Mouse (Mus musculus) embryonic facial prominence, embryonic 14.5 days (tissue): ENCODE measurements around the gene Rpl3l. TPM values are rescaled to one million over a fixed set of nuclear protein-coding genes. Genes with fewer than 3 reads are reported as not detected.

ENCODE experiments used
- ATAC-seq: fragments of 200-750 bp; cut with Nextera tagmentation; 2 replicates; pipeline ENCODE4 v1.8.0; 2017; ENCODE audit warnings: low read depth, moderate number of reproducible peaks, moderate TSS enrichment
- DNase-seq: peaks from one replicate; pipeline ENCODE4 v3.0.0-alpha.2; 2015; ENCODE audit warnings: low spot score
- H3K27ac ChIP-seq: fragments of 300-500 bp; sonication (generic); replicated peaks from 2 replicates; pipeline ENCODE4 v1.5.1; 2014; ENCODE audit warnings: low read depth, mild to moderate bottlenecking, low read length, moderate library complexity
- H3K27me3 ChIP-seq: fragments of 300-500 bp; sonication (generic); replicated peaks from 2 replicates; pipeline ENCODE4 v1.6.1; 2014; ENCODE audit warnings: low read length; ENCODE audit not compliant: control insufficient read depth, insufficient read depth
- H3K36me3 ChIP-seq: fragments of 300-500 bp; sonication (generic); 2 replicates; pipeline ENCODE4 v1.6.1; 2014; ENCODE audit warnings: low read length, mixed read lengths; ENCODE audit not compliant: control insufficient read depth, insufficient read depth
- H3K4me1 ChIP-seq: fragments of 300-500 bp; sonication (generic); 2 replicates; pipeline ENCODE4 v1.6.1; 2014; ENCODE audit warnings: antibody characterized with exemption, low read length; ENCODE audit not compliant: control insufficient read depth, insufficient read depth
- H3K4me2 ChIP-seq: fragments of 300-500 bp; sonication (generic); 2 replicates; pipeline ENCODE4 v1.6.1; 2014; ENCODE audit warnings: low read depth, mild to moderate bottlenecking, low read length, moderate library complexity, mixed read lengths
- H3K4me3 ChIP-seq: fragments of 300-500 bp; sonication (generic); 2 replicates; pipeline ENCODE4 v1.5.1; 2014; ENCODE audit warnings: low read depth, mild to moderate bottlenecking, low read length
- H3K9ac ChIP-seq: fragments of 300-500 bp; sonication (generic); 2 replicates; pipeline ENCODE4 v1.6.1; 2014; ENCODE audit warnings: low read depth, mild to moderate bottlenecking, low read length, moderate library complexity, mixed read lengths
- H3K9me3 ChIP-seq: fragments of 300-500 bp; sonication (generic); 2 replicates; pipeline ENCODE4 v1.6.1; 2016; ENCODE audit warnings: low read length; ENCODE audit not compliant: control insufficient read depth
- WGBS: fragments of 180-500 bp; shearing (Covaris S2); extraction: QIAGEN DNeasy Blood & Tissue Kit; methylation state at CpG from one replicate; pipeline ENCODE4 v1.1.7; 2014; 5-methylcytosine and 5-hydroxymethylcytosine counted together
- polyA plus RNA-seq: library from polyadenylated mRNA; unstranded; fragments of >200 nt; fragmentation: Nextera tagmentation; extraction: Ambion mirVana; gene quantifications from 2 replicates; pipeline ENCODE4 v1.2.1, GENCODE M21; 2014

Rpl3l gene
- 0.39 TPM in 1 of 2 replicates, not detected in the other for polyA plus RNA-seq

GRCm38 (mm10) chr17:24727618-24728017, at the start of gene Rpl3l:
Gene Rpl3l, plus strand, starts transcription at chr17:24727820.
- 75% methylated on average over 2 of the region's 2 CpGs for WGBS

GRCm38 (mm10) chr17:24686514-24686913, 41.1 kb upstream of the Rpl3l start:
- DNase-seq (no peak), ATAC-seq (no peak)
- Histone ChIP-seq H3K4me2 (peak overlapping the region; percentile 15; the same call in 1 of the 2 replicates), H3K27ac (no peak overlapping the region), H3K9ac (no peak overlapping the region; the same call in 1 of the 2 replicates), H3K36me3 (peaks cover 13% of the 10 kb centered on the region), H3K9me3 (no peaks in the 10 kb centered on the region), H3K4me3 (0 out of 2 replicates have a peak overlapping the region, but pooled peaks have one; percentile 5), H3K4me1 (peaks cover 9% of the 10 kb centered on the region), H3K27me3 (peaks cover 40% of the 10 kb centered on the region)
- WGBS = 21% methylated on average over 15 of the region's 16 CpGs

More at GRCm38 (mm10) chr17:24727618-24728017, at the start of gene Rpl3l:
- DNase-seq (no peak), ATAC-seq (no peak)
- H3K4me3 ChIP-seq = no peak within 1 kb of the TSS
- H3K36me3 ChIP-seq = peaks cover under 1% of the 10 kb centered on the region; the same call in 1 of the 2 replicates
- H3K27me3 ChIP-seq = no peaks in the 10 kb centered on the region
- no peak within 1 kb of the TSS for H3K4me2 ChIP-seq
- peaks cover 5% of the 10 kb centered on the region; the same call in 1 of the 2 replicates for H3K4me1 ChIP-seq
- H3K27ac ChIP-seq = no peak within 1 kb of the TSS
- H3K9ac ChIP-seq = no peak within 1 kb of the TSS
- no peaks in the 10 kb centered on the region for H3K9me3 ChIP-seq

- DNase-seq (no peak), ATAC-seq (peak; percentile 45)
- H3K4me3 ChIP-seq = peak overlapping the region; percentile 32
- peaks cover 9% of the 10 kb centered on the region for H3K36me3 ChIP-seq
- H3K9ac ChIP-seq = peak overlapping the region; percentile 34
- no peak overlapping the region for H3K27ac ChIP-seq
- H3K9me3 ChIP-seq = no peaks in the 10 kb centered on the region
- WGBS = 2% methylated on average over 24 of the region's 25 CpGs
- H3K4me1 ChIP-seq = peaks cover 9% of the 10 kb centered on the region
- H3K27me3 ChIP-seq = peaks cover 40% of the 10 kb centered on the region
- H3K4me2 ChIP-seq = peak overlapping the region; percentile 54
Observed at GRCm38 (mm10) chr17:24687146-24687595, 40.4 kb upstream of the Rpl3l start.

- peak overlapping the region; percentile 34 for H3K9ac ChIP-seq
- H3K4me2 ChIP-seq = peak overlapping the region; percentile 54
- 18% methylated on average over 23 of the region's 23 CpGs for WGBS
- DNase-seq (no peak), ATAC-seq (no peak)
- peaks cover 40% of the 10 kb centered on the region for H3K27me3 ChIP-seq
- H3K36me3 ChIP-seq = peaks cover 9% of the 10 kb centered on the region; the same call in 1 of the 2 replicates
- H3K4me1 ChIP-seq = peaks cover 9% of the 10 kb centered on the region
- no peaks in the 10 kb centered on the region for H3K9me3 ChIP-seq
- H3K4me3 ChIP-seq = peak overlapping the region; percentile 32
- no peak overlapping the region for H3K27ac ChIP-seq
Observed at GRCm38 (mm10) chr17:24687599-24687998, 40.0 kb upstream of the Rpl3l start.

- under 1% methylated on average over 37 of the region's 55 CpGs for WGBS
- Histone ChIP-seq H3K9ac (peak within 1 kb of the TSS; percentile 69), H3K4me1 (peaks cover 9% of the 10 kb centered on the region), H3K9me3 (no peaks in the 10 kb centered on the region), H3K36me3 (peaks cover 19% of the 10 kb centered on the region), H3K4me2 (peak within 1 kb of the TSS; percentile 92), H3K4me3 (peak within 1 kb of the TSS; percentile 55), H3K27ac (no peak within 1 kb of the TSS), H3K27me3 (peaks cover 40% of the 10 kb centered on the region)
- no peak for DNase-seq
- ATAC-seq = peak; percentile 15; the same call in 1 of the 2 replicates
Observed at GRCm38 (mm10) chr17:24689251-24690081, 38.2 kb upstream of the Rpl3l start, which contains the start of gene Syngr3. Gene Syngr3, minus strand, starts transcription at chr17:24689955.

GRCm38 (mm10) chr17:24692385-24692784, 35.2 kb upstream of the Rpl3l start:
- H3K36me3 ChIP-seq = peaks cover 19% of the 10 kb centered on the region
- H3K4me2 ChIP-seq = no peak overlapping the region
- 91% methylated on average over 5 of the region's 5 CpGs for WGBS
- peaks cover 15% of the 10 kb centered on the region for H3K4me1 ChIP-seq
- no peak overlapping the region for H3K27ac ChIP-seq
- no peak overlapping the region for H3K4me3 ChIP-seq
- H3K9ac ChIP-seq = no peak overlapping the region
- DNase-seq = no peak
- peaks cover 36% of the 10 kb centered on the region for H3K27me3 ChIP-seq
- no peaks in the 10 kb centered on the region for H3K9me3 ChIP-seq
- ATAC-seq = no peak

GRCm38 (mm10) chr17:24695326-24696010, 32.2 kb upstream of the Rpl3l start:
- peaks cover 5% of the 10 kb centered on the region for H3K27me3 ChIP-seq
- DNase-seq (no peak), ATAC-seq (no peak; the same call in 1 of the 2 replicates)
- peak overlapping the region; percentile 76 for H3K4me3 ChIP-seq
- H3K9ac ChIP-seq = peak overlapping the region; percentile 84
- H3K27ac ChIP-seq = peak overlapping the region; percentile 78
- H3K4me1 ChIP-seq = peaks cover 16% of the 10 kb centered on the region
- 8% methylated on average over 36 of the region's 51 CpGs for whole genome bisulfite sequencing
- peaks cover 31% of the 10 kb centered on the region for H3K36me3 ChIP-seq
- H3K4me2 ChIP-seq = peak overlapping the region; percentile 88
- H3K9me3 ChIP-seq = no peaks in the 10 kb centered on the region

GRCm38 (mm10) chr17:24696011-24696697, 31.5 kb upstream of the Rpl3l start, which contains the start of the genes Gfer and Noxo1:
Gene Gfer, minus strand, starts transcription at chr17:24696156.
Gene Noxo1, plus strand, starts transcription at chr17:24696234.
- no peaks in the 10 kb centered on the region for H3K9me3 ChIP-seq
- peak within 1 kb of the TSS; percentile 78 for H3K27ac ChIP-seq
- H3K36me3 ChIP-seq = peaks cover 38% of the 10 kb centered on the region
- H3K9ac ChIP-seq = peak within 1 kb of the TSS; percentile 84
- peak; percentile 95 for ATAC-seq
- WGBS = 1% methylated on average over 14 of the region's 76 CpGs
- peak; percentile 92 for DNase-seq
- no peaks in the 10 kb centered on the region for H3K27me3 ChIP-seq
- H3K4me2 ChIP-seq = peak within 1 kb of the TSS; percentile 88
- H3K4me3 ChIP-seq = peak within 1 kb of the TSS; percentile 76
- peaks cover 16% of the 10 kb centered on the region for H3K4me1 ChIP-seq
